Mouse (Mus musculus) stomach, postnatal 0 days (tissue): ENCODE measurements at regions not wholly inside any gene's neighbourhood (a gene's known extent, or its start where the extent isn't known, plus 50 kb on each side); places are given as distances from the start of the nearest gene placed in this dataset.

ENCODE experiments used
- CTCF ChIP-seq: IDR thresholded peaks from 2 replicates; pipeline ENCODE4 v1.5.1; 2016; ENCODE audit warnings: antibody characterized with exemption, low read depth, mild to moderate bottlenecking, moderate library complexity
- EP300 ChIP-seq: optimal IDR thresholded peaks from 2 replicates; pipeline ENCODE3; 2016; ENCODE audit warnings: antibody characterized with exemption

GRCm38 (mm10) chr3:83704559-83704958 lies 61.6 kb upstream of the Sfrp2 start:
- TF ChIP-seq EP300, result no peak
- TF ChIP-seq CTCF, result no peak
